Mouse (Mus musculus) heart, postnatal 0 days (tissue): ENCODE data around the gene Pigb.

Experiments used
- CTCF ChIP-seq: IDR thresholded peaks from 2 replicates; pipeline ENCODE4 v1.5.1; 2016; ENCODE audit warnings: antibody characterized with exemption, control low read depth, low read depth
- EP300 ChIP-seq: IDR thresholded peaks from 2 replicates; pipeline ENCODE4 v1.6.1; 2016; ENCODE audit warnings: antibody characterized with exemption, low read depth

GRCm38 (mm10) chr9:72992576-72992975, 47.6 kb downstream of the Pigb start:
- no peak for TF ChIP-seq CTCF
- no peak for TF ChIP-seq EP300
